Mouse (Mus musculus): Measurements from ENCODE around the gene Dxo.

The Dxo gene

GRCm38 (mm10) chr17:34836155-34836855 lies 514 bp upstream of the Dxo start:
- CTCF ChIA-PET = interaction anchor here (0.7 kb wide), 1 partner anchor 917 kb away, joined by 3 read pairs; no protein-coding TSS in a partner anchor

GRCm38 (mm10) chr17:34837464-34838324 lies 875 bp downstream of the Dxo start:
- CTCF ChIA-PET = interaction anchor here (0.6 kb wide), 2 partner anchors 65 to 98 kb away, joined by 4 to 5 read pairs; no protein-coding TSS in a partner anchor

- CTCF ChIA-PET = no interaction called here
Observed at GRCm38 (mm10) chr17:34838785-34839184, 2.0 kb downstream of the Dxo start.

GRCm38 (mm10) chr17:34840736-34841307 lies 4.0 kb downstream of the Dxo start:
- CTCF ChIA-PET = no interaction called here

GRCm38 (mm10) chr17:34844884-34845283 lies 8.1 kb downstream of the Dxo start:
- CTCF ChIA-PET = no interaction called here

GRCm38 (mm10) chr17:34847192-34847591 lies 10.4 kb downstream of the Dxo start:
- CTCF ChIA-PET = no interaction called here

- CTCF ChIA-PET = no interaction called here
Observed at GRCm38 (mm10) chr17:34847615-34848014, 10.8 kb downstream of the Dxo start.

GRCm38 (mm10) chr17:34849722-34850516 lies 13.1 kb downstream of the Dxo start, which contains the start of the genes Skiv2l and Nelfe:
Skiv2l (minus strand) TSS chr17:34850210.
Nelfe (plus strand) TSS chr17:34850391.
- CTCF ChIA-PET = interaction anchor here (0.5 kb wide), 1 partner anchor 12 kb away, joined by 3 read pairs; the partner anchor contains the start of gene Cfb

GRCm38 (mm10) chr17:34850517-34851125 lies 13.8 kb downstream of the Dxo start:
- CTCF ChIA-PET = no interaction called here

GRCm38 (mm10) chr17:34853511-34853910 lies 16.7 kb downstream of the Dxo start:
- CTCF ChIA-PET = interaction anchor here (0.7 kb wide), 1 partner anchor 33 kb away, joined by 11 read pairs; no protein-coding TSS in a partner anchor

- CTCF ChIA-PET = no interaction called here
Observed at GRCm38 (mm10) chr17:34854761-34855160, 17.9 kb downstream of the Dxo start.

- CTCF ChIA-PET = interaction anchor here (0.6 to 1.5 kb wide), 3 partner anchors 56 to 838 kb away, joined by 6 to 7 read pairs (median 6); no protein-coding TSS in a partner anchor
Observed at GRCm38 (mm10) chr17:34855825-34856224, 19.0 kb downstream of the Dxo start.

- CTCF ChIA-PET = no interaction called here
Observed at GRCm38 (mm10) chr17:34858670-34859069, 21.9 kb downstream of the Dxo start.

- CTCF ChIA-PET = no interaction called here
Observed at GRCm38 (mm10) chr17:34860514-34860913, 23.7 kb downstream of the Dxo start.

GRCm38 (mm10) chr17:34861704-34862415 lies 25.0 kb downstream of the Dxo start:
- CTCF ChIA-PET = interaction anchor here (0.5 to 0.7 kb wide), 2 partner anchors 12 to 50 kb away, joined by 3 read pairs; partner anchors contain the start of genes Nelfe and Skiv2l

GRCm38 (mm10) chr17:34862416-34863081 lies 25.7 kb downstream of the Dxo start, which contains the start of gene Cfb:
Cfb (minus strand) TSS chr17:34862518.
- CTCF ChIA-PET = interaction anchor here (0.5 to 0.7 kb wide), 2 partner anchors 13 to 50 kb away, joined by 3 read pairs; partner anchors contain the start of genes Nelfe and Skiv2l

GRCm38 (mm10) chr17:34865981-34866380 lies 29.2 kb downstream of the Dxo start:
- CTCF ChIA-PET = no interaction called here

GRCm38 (mm10) chr17:34874321-34874720 lies 37.5 kb downstream of the Dxo start:
- CTCF ChIA-PET = no interaction called here

- CTCF ChIA-PET = interaction anchor here (0.5 kb wide), 2 partner anchors 11 to 319 kb away, joined by 5 to 8 read pairs; no protein-coding TSS in a partner anchor
Observed at GRCm38 (mm10) chr17:34879336-34879879, 42.6 kb downstream of the Dxo start, which contains the start of gene Zbtb12. Zbtb12 (plus strand) TSS chr17:34879483.
